Mouse (Mus musculus) liver, adult 2 months (tissue): ENCODE data around the gene Mboat2.

ENCODE experiments used
- CTCF ChIP-seq: fragments of 200-500 bp; IDR thresholded peaks from 2 replicates; pipeline ENCODE4 v1.5.1; 2011; ENCODE audit warnings: low read depth, low read length, control low read depth
- POLR2A ChIP-seq: fragments of 200-500 bp; IDR thresholded peaks from 2 replicates; pipeline ENCODE4 v1.6.1; 2011; ENCODE audit warnings: low read length, control low read depth; ENCODE audit not compliant: insufficient read depth; ENCODE audit errors: extremely low read depth

GRCm38 (mm10) chr12:24897354-24897753 is 66.7 kb downstream of the Mboat2 start:
- TF ChIP-seq CTCF: no peak
- no peak for TF ChIP-seq POLR2A
